Mouse (Mus musculus) hindbrain, embryonic 14.5 days (tissue): ENCODE results near the gene Hist1h2be. TPM values are rescaled to one million over a fixed set of nuclear protein-coding genes. Genes with fewer than 3 reads are reported as not detected.
"Not testable (repeated sequence)": the region's sequence is repeated elsewhere in the genome, so short reads cannot be mapped to it uniquely, and the experiment has no call there.

Experiments
- ATAC-seq: fragments of 200-750 bp; cut with Nextera tagmentation; 2 replicates; pipeline ENCODE4 v1.8.0; 2017; ENCODE audit warnings: moderate number of reproducible peaks, mild to moderate bottlenecking, moderate TSS enrichment, moderate library complexity; ENCODE audit not compliant: low FRiP score
- DNase-seq: peaks from one replicate; pipeline ENCODE4 v3.0.0-alpha.2; 2015; ENCODE audit warnings: low spot score
- H3K27ac ChIP-seq: fragments of 300-500 bp; sonication (generic); 2 replicates; pipeline ENCODE4 v1.5.1; 2014; ENCODE audit warnings: mild to moderate bottlenecking, moderate library complexity
- H3K27me3 ChIP-seq: fragments of 300-500 bp; sonication (generic); 2 replicates; pipeline ENCODE4 v1.6.1; 2014; ENCODE audit warnings: mild to moderate bottlenecking, low read length, mixed read lengths; ENCODE audit not compliant: control insufficient read depth, insufficient read depth
- H3K36me3 ChIP-seq: fragments of 300-500 bp; sonication (generic); replicated peaks from 2 replicates; pipeline ENCODE4 v1.6.1; 2014; ENCODE audit not compliant: control insufficient read depth, insufficient read depth
- H3K4me1 ChIP-seq: fragments of 300-500 bp; sonication (generic); replicated peaks from 2 replicates; pipeline ENCODE4 v1.6.1; 2014; ENCODE audit warnings: antibody characterized with exemption, low read length, mixed read lengths; ENCODE audit not compliant: control insufficient read depth, insufficient read depth
- H3K4me2 ChIP-seq: fragments of 300-500 bp; sonication (generic); replicated peaks from 2 replicates; pipeline ENCODE4 v1.6.1; 2014; ENCODE audit warnings: mild to moderate bottlenecking, moderate library complexity
- H3K4me3 ChIP-seq: fragments of 300-500 bp; sonication (generic); replicated peaks from 2 replicates; pipeline ENCODE4 v1.5.1; 2014; ENCODE audit warnings: mild to moderate bottlenecking, low read length
- H3K9ac ChIP-seq: fragments of 300-500 bp; sonication (generic); 2 replicates; pipeline ENCODE4 v1.6.1; 2014
- H3K9me3 ChIP-seq: fragments of 300-500 bp; sonication (generic); 2 replicates; pipeline ENCODE4 v1.6.1; 2016; ENCODE audit warnings: low read length; ENCODE audit not compliant: control insufficient read depth
- WGBS: fragments of 180-500 bp; shearing (Covaris S2); extraction: QIAGEN DNeasy Blood & Tissue Kit; methylation state at CpG from one replicate; pipeline ENCODE4 v1.1.7; 2014; 5-methylcytosine and 5-hydroxymethylcytosine counted together
- polyA plus RNA-seq: library from polyadenylated mRNA; unstranded; fragments of >200 nt; fragmentation: Nextera tagmentation; extraction: Ambion mirVana; gene quantifications from 2 replicates; pipeline ENCODE4 v1.2.1, GENCODE M21; 2014

Hist1h2be gene
- 0.52 and 1.0 TPM in 2 replicates for polyA plus RNA-seq

- no peaks in the 10 kb centered on the region for H3K27me3 ChIP-seq
- peak within 1 kb of the TSS; percentile 100 for H3K4me2 ChIP-seq
- H3K27ac ChIP-seq = peak within 1 kb of the TSS; percentile 94
- WGBS = under 1% methylated on average over 27 of the region's 27 CpGs
- no peaks in the 10 kb centered on the region for H3K9me3 ChIP-seq
- ATAC-seq = peak; percentile 91
- peak; percentile 90 for DNase-seq
- peak within 1 kb of the TSS; percentile 53 for H3K4me3 ChIP-seq
- H3K36me3 ChIP-seq = no peaks in the 10 kb centered on the region
- peak within 1 kb of the TSS; percentile 81 for H3K9ac ChIP-seq
- peaks cover 15% of the 10 kb centered on the region for H3K4me1 ChIP-seq
These were observed at the start of gene Hist1h2be for GRCm38 (mm10) chr13:23620733-23621531. Gene Hist1h2be (minus strand): TSS chr13:23621124.

DNA sequence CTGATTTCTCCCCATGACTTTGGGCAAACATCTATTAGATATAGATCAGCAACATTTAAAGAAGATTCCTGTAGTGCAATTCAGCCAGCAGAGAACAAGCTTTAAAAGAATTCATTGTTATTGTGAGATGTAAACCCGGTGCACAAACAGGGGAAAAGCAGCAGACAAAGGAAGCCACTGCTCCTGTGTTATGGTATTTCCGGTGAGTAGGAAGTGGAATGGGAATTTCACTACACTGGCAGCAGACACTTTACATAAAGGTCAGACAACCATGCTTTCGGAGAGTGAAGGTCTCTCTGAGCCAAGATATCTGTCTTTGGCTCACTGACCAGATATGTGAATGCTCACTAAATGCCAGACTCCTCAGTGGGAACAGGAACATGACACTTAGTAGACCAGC lies 41.6 kb upstream of the Hist1h2be start:
- no peaks in the 10 kb centered on the region for H3K4me1 ChIP-seq
- H3K36me3 ChIP-seq = no peaks in the 10 kb centered on the region
- H3K27me3 ChIP-seq = no peaks in the 10 kb centered on the region
- no peak overlapping the region for H3K9ac ChIP-seq
- no peak overlapping the region for H3K4me3 ChIP-seq
- no peak for DNase-seq
- no peak for ATAC-seq
- no peaks in the 10 kb centered on the region for H3K9me3 ChIP-seq
- no peak overlapping the region for H3K27ac ChIP-seq
- WGBS = 70% methylated on average over 3 of the region's 3 CpGs
- H3K4me2 ChIP-seq = no peak overlapping the region

- no peaks in the 10 kb centered on the region for H3K4me1 ChIP-seq
- H3K36me3 ChIP-seq = no peaks in the 10 kb centered on the region
- no peak overlapping the region for H3K9ac ChIP-seq
- no peak for DNase-seq
- WGBS = 75% methylated on average over 6 of the region's 6 CpGs
- ATAC-seq = no peak
- H3K9me3 ChIP-seq = no peaks in the 10 kb centered on the region
- H3K27ac ChIP-seq = no peak overlapping the region
- H3K4me3 ChIP-seq = no peak overlapping the region
- no peaks in the 10 kb centered on the region for H3K27me3 ChIP-seq
- H3K4me2 ChIP-seq = no peak overlapping the region
These were observed 38.9 kb upstream of the Hist1h2be start for GRCm38 (mm10) chr13:23659636-23660366.

- Histone ChIP-seq H3K27ac (no peak overlapping the region), H3K4me2 (no peak overlapping the region), H3K4me1 (no peaks in the 10 kb centered on the region), H3K9ac (no peak overlapping the region), H3K9me3 (no peaks in the 10 kb centered on the region), H3K36me3 (no peaks in the 10 kb centered on the region), H3K4me3 (no peak overlapping the region), H3K27me3 (no peaks in the 10 kb centered on the region)
- DNase-seq (no peak), ATAC-seq (no peak)
- 37% methylated on average over 1 of the region's 1 CpGs for WGBS
These were observed 9.7 kb upstream of the Hist1h2be start for GRCm38 (mm10) chr13:23630653-23631052.

DNA sequence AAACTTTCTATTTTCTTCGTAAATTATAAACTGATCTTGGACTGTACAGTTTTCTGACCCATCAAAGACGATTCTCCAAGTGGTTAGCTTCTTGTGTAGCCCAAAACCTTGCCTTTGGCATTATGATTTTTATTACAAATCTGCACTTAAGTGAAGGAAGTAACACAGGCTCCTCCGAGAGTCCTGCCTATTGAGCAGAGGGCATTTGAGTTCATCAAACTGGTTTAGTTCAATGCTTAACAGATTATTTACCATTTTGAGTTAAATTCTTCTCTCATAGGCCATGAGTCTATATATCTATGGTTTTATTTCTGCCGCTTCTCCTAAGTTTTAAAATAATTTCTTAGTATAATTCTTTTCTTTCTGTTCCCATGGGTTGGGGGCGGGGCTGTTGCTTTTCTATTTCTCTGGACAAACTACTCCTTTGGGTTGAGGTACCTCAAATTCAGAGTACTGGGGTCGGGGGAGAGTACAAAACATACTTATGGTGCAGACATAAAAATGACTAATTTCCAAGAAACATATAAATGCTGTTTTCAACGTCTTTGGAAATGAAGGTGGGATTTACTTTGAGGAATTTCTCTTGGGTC lies 2.0 kb upstream of the Hist1h2be start:
- no peaks in the 10 kb centered on the region for H3K36me3 ChIP-seq
- H3K9ac ChIP-seq = peak overlapping the region; percentile 81
- H3K9me3 ChIP-seq = no peaks in the 10 kb centered on the region
- H3K4me2 ChIP-seq = peak overlapping the region; percentile 100
- H3K4me3 ChIP-seq = peak overlapping the region; percentile 53
- ATAC-seq (no peak), DNase-seq (peak; percentile 54)
- H3K27me3 ChIP-seq = no peaks in the 10 kb centered on the region
- H3K27ac ChIP-seq = peak overlapping the region; percentile 94
- 29% methylated on average over 7 of the region's 7 CpGs for WGBS
- H3K4me1 ChIP-seq = peaks cover 15% of the 10 kb centered on the region

DNA sequence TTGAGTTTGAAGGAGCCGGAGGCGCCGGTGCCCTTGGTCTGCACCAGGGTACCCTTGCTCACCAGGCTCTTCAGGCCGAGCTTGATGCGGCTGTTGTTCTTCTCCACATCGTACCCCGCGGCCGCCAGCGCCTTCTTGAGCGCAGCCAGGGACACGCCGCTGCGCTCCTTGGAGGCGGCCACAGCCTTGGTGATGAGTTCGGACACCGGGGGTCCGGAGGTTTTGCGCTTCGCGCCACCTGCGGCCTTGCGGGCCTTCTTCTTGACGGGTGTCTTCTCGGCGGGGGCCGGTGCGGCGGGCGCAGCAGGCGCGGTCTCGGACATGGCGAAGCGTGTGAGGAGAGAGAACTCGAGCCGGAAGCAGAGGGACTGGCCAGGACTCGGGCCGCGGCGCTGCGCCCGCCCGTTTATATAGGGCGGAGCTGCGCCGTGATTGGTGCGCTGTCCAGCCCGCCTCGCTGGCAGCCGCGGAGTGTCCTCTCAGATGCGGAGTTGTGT lies 1.3 kb upstream of the Hist1h2be start, which contains the start of gene Hist1h1e:
TSS of gene Hist1h1e (minus strand) at position 384 of the 497 bp plus-strand sequence.
- ATAC-seq = peak; percentile 94
- DNase-seq = peak; percentile 91
- WGBS = under 1% methylated on average over 38 of the region's 53 CpGs

GRCm38 (mm10) chr13:23621532-23622174 lies 729 bp upstream of the Hist1h2be start:
- peak overlapping the region; percentile 94 for H3K27ac ChIP-seq
- under 1% methylated on average over 18 of the region's 18 CpGs for WGBS
- no peaks in the 10 kb centered on the region for H3K9me3 ChIP-seq
- no peaks in the 10 kb centered on the region for H3K27me3 ChIP-seq
- H3K9ac ChIP-seq = peak overlapping the region; percentile 81
- H3K4me3 ChIP-seq = peak overlapping the region; percentile 53
- peak overlapping the region; percentile 100 for H3K4me2 ChIP-seq
- ATAC-seq (peak; percentile 79), DNase-seq (peak; percentile 71)
- H3K36me3 ChIP-seq = no peaks in the 10 kb centered on the region
- peaks cover 15% of the 10 kb centered on the region for H3K4me1 ChIP-seq

More for the DNA sequence above, 1.3 kb upstream of the Hist1h2be start, which contains the start of gene Hist1h1e:
- H3K27me3 ChIP-seq, H3K36me3 ChIP-seq, H3K9me3 ChIP-seq: not testable (repeated sequence)
- H3K9ac ChIP-seq = peak within 1 kb of the TSS; percentile 81
- peaks cover 15% of the 10 kb centered on the region for H3K4me1 ChIP-seq
- H3K27ac ChIP-seq = peak within 1 kb of the TSS; percentile 94
- peak within 1 kb of the TSS; percentile 100 for H3K4me2 ChIP-seq
- H3K4me3 ChIP-seq = peak within 1 kb of the TSS; percentile 53

DNA sequence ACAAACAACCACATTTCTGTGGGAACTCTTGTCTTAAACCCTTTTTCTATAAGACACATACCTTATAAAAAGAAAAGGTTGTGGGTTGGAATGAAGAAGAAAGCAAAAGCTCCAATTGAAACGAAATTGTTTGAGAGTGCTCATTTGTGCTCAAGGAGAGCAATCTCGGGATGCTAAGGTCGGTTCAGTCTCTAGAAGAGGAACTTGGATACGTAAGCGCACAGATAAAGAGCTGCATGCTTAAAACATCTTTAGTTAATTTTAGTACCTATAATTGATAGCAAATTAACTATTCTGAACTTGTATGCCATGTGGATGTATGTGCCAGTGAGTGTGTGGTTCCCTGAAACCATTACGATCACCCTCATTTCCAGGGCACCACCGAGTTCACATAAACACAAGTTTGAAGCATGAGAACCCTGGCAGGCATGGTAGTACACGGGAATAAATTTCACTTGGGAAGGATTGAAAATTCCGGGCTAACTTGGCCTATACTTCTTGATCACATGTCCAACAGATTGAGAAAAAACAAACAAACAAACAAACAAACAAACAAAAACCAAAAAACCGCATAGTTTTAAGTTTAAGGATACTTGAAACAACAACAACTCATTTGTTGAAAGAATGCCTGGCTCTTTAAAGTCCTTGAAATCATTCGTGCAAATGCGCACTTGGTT lies 730 bp downstream of the Hist1h2be start:
- Histone ChIP-seq H3K9me3 (no peaks in the 10 kb centered on the region), H3K36me3 (no peaks in the 10 kb centered on the region), H3K4me1 (peaks cover 15% of the 10 kb centered on the region), H3K4me2 (peak overlapping the region; percentile 100), H3K27me3 (no peaks in the 10 kb centered on the region), H3K4me3 (peak overlapping the region; percentile 53), H3K9ac (peak overlapping the region; percentile 81), H3K27ac (peak overlapping the region; percentile 94)
- DNase-seq (no peak), ATAC-seq (no peak)
- 52% methylated on average over 12 of the region's 12 CpGs for WGBS
